Mouse (Mus musculus): ENCODE measurements around the gene Sbk1. TPM values are rescaled to one million over a fixed set of nuclear protein-coding genes. Genes with fewer than 3 reads are reported as not detected.

Gene Sbk1
- polyA plus RNA-seq (2012; ENCODE audit: insufficient read depth, insufficient read length, missing spikeins), result 53.6 and 76.7 TPM in 2 replicates

- Histone ChIP-seq H3K4me1 (ENCODE audit: control insufficient read depth, insufficient read depth, insufficient read length, low read length) (peaks cover 14% of the 10 kb centered on the region), H3K27ac (replicated peaks; ENCODE audit: low read depth, low read length) (peak within 1 kb of the TSS; percentile 93), H3K4me3 (ENCODE audit: insufficient read depth, low read depth, low read length) (peak within 1 kb of the TSS; percentile 97)
Observed at GRCm38 (mm10) chr7:126271712-126272683, at the start of gene Sbk1. Sbk1 (plus strand) TSS chr7:126272619.

DNA sequence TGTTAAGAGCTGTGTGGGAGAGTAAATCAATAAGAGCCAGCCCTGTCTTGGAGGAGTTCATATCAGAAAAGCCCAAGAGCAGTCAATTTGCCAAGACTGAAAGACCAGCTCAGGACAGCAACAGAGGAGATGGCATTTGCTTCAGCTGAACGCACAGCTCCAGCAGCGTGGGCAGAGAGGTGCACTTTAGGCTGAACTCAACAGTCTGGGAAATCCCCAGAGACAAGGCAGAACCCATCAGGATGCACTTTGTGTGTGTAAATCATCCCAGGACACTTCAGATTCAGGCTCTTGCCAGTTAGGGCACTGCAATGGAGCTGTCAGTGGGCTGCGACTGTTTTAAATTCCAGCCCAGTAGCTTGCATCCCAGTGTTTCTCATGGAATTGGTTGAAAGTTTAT lies 49.7 kb upstream of the Sbk1 start:
- H3K4me1 ChIP-seq (ENCODE audit: control insufficient read depth, insufficient read depth, insufficient read length, low read length), result no peaks in the 10 kb centered on the region

DNA sequence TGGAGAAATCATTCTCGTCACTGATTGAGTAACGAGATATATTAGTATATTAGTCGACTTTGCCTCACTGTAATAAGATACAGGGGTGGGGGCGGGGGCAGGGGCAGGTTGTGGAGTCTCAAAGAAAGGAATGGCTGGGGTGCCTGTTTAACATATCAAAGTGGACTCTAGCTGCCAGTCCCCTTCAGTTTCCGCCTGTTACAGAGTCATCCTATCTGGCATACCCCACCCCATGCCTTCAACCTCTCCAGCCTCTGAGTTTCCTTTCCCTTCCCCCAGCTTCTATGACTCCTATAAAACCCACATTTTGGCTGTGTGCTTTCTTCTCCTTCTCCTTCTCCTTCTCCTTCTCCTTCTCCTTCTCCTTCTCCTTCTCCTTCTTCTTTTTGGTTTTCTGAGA lies 46.3 kb upstream of the Sbk1 start:
- 0 out of 2 replicates have a peak, but pooled peaks cover 2% of the 10 kb centered on the region for H3K4me1 ChIP-seq (ENCODE audit: control insufficient read depth, insufficient read depth, insufficient read length, low read length)
- no peak overlapping the region for H3K27ac ChIP-seq (replicated peaks; ENCODE audit: low read depth, low read length)
- H3K4me3 ChIP-seq (ENCODE audit: insufficient read depth, low read depth, low read length), result no peak overlapping the region

More for the DNA sequence above, 49.7 kb upstream of the Sbk1 start:
- H3K27ac ChIP-seq (replicated peaks; ENCODE audit: low read depth, low read length), result no peak overlapping the region
- H3K4me3 ChIP-seq (ENCODE audit: insufficient read depth, low read depth, low read length), result no peak overlapping the region

- Histone ChIP-seq H3K4me3 (ENCODE audit: insufficient read depth, low read depth, low read length) (no peak overlapping the region), H3K4me1 (ENCODE audit: control insufficient read depth, insufficient read depth, insufficient read length, low read length) (0 out of 2 replicates have a peak, but pooled peaks cover 2% of the 10 kb centered on the region), H3K27ac (replicated peaks; ENCODE audit: low read depth, low read length) (no peak overlapping the region)
Observed at GRCm38 (mm10) chr7:126230357-126231148, 41.9 kb upstream of the Sbk1 start.

DNA sequence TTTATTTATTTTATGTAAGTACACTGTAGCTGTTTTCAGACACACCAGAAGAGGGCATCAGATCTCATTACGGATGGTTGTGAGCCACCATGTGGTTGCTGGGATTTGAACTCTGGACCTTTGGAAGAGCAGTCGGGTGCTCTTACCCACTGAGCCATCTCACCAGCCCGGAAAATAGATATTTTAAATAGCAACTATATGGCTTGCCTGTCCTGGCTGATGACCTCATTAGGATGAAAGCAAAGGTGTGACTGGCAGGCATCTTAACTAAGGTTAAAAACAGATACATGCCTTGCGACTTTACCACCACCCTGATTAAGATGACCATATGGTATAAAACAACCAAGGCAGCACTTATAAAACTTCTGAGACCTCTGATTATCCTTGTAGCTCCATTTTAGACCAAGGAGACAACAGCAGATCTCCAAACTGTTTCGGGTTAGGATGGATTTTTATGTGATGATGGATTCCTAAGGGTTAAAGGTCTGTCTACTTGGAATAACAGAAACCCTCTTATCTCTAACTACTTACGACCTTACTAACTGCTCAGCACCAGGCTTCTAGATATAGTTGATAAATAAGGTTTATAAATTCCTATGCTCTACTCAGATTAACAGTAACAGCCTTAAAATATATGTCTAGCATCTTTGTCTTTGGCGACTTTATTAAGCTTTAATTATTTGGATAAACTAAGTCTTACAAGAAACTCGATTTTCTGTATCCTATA lies 39.9 kb upstream of the Sbk1 start:
- no peak overlapping the region for H3K4me3 ChIP-seq (ENCODE audit: insufficient read depth, low read depth, low read length)
- H3K4me1 ChIP-seq (ENCODE audit: control insufficient read depth, insufficient read depth, insufficient read length, low read length), result 0 out of 2 replicates have a peak, but pooled peaks cover 2% of the 10 kb centered on the region
- H3K27ac ChIP-seq (replicated peaks; ENCODE audit: low read depth, low read length), result no peak overlapping the region

- H3K4me1 ChIP-seq (ENCODE audit: control insufficient read depth, insufficient read depth, insufficient read length, low read length), result 0 out of 2 replicates have a peak, but pooled peaks cover 2% of the 10 kb centered on the region
- no peak overlapping the region for H3K4me3 ChIP-seq (ENCODE audit: insufficient read depth, low read depth, low read length)
- no peak overlapping the region for H3K27ac ChIP-seq (replicated peaks; ENCODE audit: low read depth, low read length)
Observed at GRCm38 (mm10) chr7:126234611-126235010, 37.8 kb upstream of the Sbk1 start.

GRCm38 (mm10) chr7:126236083-126236793 lies 36.2 kb upstream of the Sbk1 start:
- Histone ChIP-seq H3K27ac (replicated peaks; ENCODE audit: low read depth, low read length) (no peak overlapping the region), H3K4me1 (ENCODE audit: control insufficient read depth, insufficient read depth, insufficient read length, low read length) (no peaks in the 10 kb centered on the region), H3K4me3 (ENCODE audit: insufficient read depth, low read depth, low read length) (no peak overlapping the region)

DNA sequence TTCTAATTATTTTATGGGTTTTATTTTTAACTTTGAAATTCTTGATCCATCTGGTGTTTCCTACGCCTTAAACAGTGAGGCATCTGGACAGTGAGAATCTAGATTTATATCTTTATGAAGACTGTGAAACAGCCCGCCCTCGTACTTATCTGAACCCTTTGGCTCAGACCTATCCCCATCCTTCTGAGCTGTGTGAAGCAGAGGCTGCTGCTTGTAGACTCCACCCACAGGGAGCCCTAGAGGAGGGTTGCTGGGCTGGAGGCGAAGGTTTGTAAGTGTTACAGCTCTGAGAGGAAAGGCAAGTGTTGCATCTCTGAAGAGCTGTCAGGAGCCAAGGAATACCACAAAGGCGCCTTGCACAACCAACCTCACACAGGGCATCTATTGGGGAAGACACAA lies 35.6 kb upstream of the Sbk1 start:
- no peak overlapping the region for H3K4me3 ChIP-seq (ENCODE audit: insufficient read depth, low read depth, low read length)
- no peak overlapping the region for H3K27ac ChIP-seq (replicated peaks; ENCODE audit: low read depth, low read length)
- H3K4me1 ChIP-seq (ENCODE audit: control insufficient read depth, insufficient read depth, insufficient read length, low read length), result no peaks in the 10 kb centered on the region

DNA sequence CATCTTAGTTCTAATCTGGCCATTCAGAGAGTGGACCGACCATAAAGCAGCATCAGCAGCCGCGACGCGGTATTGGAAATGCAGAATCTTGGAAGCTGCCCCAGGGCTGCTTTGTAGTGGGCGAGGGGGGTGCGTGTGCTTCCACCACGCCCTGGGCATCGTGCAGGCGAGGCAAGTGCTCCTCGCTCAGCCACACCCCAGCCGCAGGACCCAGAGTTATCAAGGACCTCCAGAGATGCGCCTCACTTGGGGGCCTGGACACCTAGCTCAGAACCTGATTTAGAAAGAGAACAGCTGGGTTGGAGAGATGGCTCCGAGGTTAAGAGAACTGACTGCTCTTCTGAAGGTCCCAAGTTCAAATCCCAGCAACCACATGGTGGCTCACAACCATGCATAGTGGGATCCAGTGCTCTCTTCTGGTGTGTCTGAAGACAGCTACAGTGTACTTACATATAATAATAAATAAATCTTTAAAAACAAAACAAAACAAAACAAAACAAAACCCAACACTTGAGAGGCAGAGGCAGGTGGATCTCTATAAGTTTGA lies 31.5 kb upstream of the Sbk1 start:
- H3K4me1 ChIP-seq (ENCODE audit: control insufficient read depth, insufficient read depth, insufficient read length, low read length), result no peaks in the 10 kb centered on the region

DNA sequence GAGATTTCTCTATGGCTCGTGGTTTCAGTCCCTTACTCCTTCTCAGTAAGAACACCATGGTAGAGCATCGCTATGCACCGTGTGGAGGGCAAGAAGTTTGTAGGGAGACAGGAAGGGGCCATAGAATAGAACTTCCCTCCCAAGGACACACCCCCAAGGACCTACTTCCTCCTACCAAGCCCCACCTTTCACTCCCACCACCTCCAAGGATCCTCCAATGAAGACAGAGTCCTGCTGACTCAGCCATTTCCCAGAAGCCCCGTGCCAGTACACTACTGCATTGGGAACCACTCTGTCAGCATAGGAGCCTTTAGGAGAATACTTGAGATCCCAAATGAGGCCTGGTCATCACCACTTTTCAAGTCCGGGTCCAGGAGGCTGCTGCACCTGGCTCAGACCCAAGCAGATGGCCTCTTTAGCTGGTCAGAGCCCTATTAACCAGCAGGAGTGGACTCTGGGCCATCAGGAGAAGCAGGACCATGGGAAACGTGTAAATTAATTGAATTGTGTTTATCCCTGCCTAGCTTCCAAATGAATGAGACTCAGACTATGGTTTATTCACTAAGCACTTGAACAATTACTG lies 28.2 kb upstream of the Sbk1 start:
- Histone ChIP-seq H3K4me3 (ENCODE audit: insufficient read depth, low read depth, low read length) (no peak overlapping the region), H3K27ac (replicated peaks; ENCODE audit: low read depth, low read length) (no peak overlapping the region), H3K4me1 (ENCODE audit: control insufficient read depth, insufficient read depth, insufficient read length, low read length) (no peaks in the 10 kb centered on the region)

More for the DNA sequence above, 31.5 kb upstream of the Sbk1 start:
- H3K4me3 ChIP-seq (ENCODE audit: insufficient read depth, low read depth, low read length), result no peak overlapping the region
- no peak overlapping the region for H3K27ac ChIP-seq (replicated peaks; ENCODE audit: low read depth, low read length)

- H3K4me1 ChIP-seq (ENCODE audit: control insufficient read depth, insufficient read depth, insufficient read length, low read length), result no peaks in the 10 kb centered on the region
- no peak overlapping the region for H3K4me3 ChIP-seq (ENCODE audit: insufficient read depth, low read depth, low read length)
- no peak overlapping the region for H3K27ac ChIP-seq (replicated peaks; ENCODE audit: low read depth, low read length)
Observed at GRCm38 (mm10) chr7:126248088-126248487, 24.3 kb upstream of the Sbk1 start.

DNA sequence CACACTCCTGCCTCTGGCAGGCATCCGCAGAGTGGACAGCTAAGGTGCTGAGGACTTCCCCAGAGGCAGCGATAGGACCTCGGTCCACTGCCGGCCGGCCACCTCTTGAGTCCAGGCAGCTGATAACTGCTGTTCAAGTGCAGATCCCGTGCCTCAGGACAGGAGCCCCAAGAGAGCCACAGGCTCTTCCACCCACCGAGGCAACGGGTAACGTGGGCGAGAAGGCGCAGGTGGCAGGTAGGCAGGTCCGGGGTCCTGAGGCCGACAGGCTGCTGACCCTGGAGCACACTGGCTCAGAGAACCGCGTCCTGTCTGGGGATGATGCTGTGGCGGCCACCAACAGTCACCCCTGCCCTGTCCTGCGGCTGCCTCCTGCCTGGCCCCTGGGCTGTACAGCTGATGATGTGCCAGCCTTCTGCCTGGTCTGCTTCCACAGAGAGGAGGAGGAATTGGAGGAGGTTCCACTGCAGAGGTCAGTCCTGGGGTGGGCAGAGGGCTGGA lies 23.7 kb upstream of the Sbk1 start:
- Histone ChIP-seq H3K4me1 (ENCODE audit: control insufficient read depth, insufficient read depth, insufficient read length, low read length) (no peaks in the 10 kb centered on the region), H3K4me3 (ENCODE audit: insufficient read depth, low read depth, low read length) (no peak overlapping the region), H3K27ac (replicated peaks; ENCODE audit: low read depth, low read length) (no peak overlapping the region)

GRCm38 (mm10) chr7:126249146-126249545 lies 23.3 kb upstream of the Sbk1 start:
- Histone ChIP-seq H3K4me3 (ENCODE audit: insufficient read depth, low read depth, low read length) (no peak overlapping the region), H3K27ac (replicated peaks; ENCODE audit: low read depth, low read length) (no peak overlapping the region), H3K4me1 (ENCODE audit: control insufficient read depth, insufficient read depth, insufficient read length, low read length) (no peaks in the 10 kb centered on the region)
